Mouse (Mus musculus) CH12F3 (cell line): ENCODE measurements around the gene Lrig1.
"Not testable (repeated sequence)": the region's sequence is repeated elsewhere in the genome, so short reads cannot be mapped to it uniquely, and the experiment has no call there.

ENCODE experiments used
- in situ Hi-C: fragments of 300-500 bp; cut with MboI; formaldehyde crosslinking; loops from 2 replicates; pipeline ENCODE4 v1.14.3; 2020; ENCODE audit warnings: low sequenced_read_pairs

Lrig1 gene

GRCm38 (mm10) chr6:94592243-94592642 lies 107.7 kb downstream of the Lrig1 start:
- in situ Hi-C loops, result no loop called here

DNA sequence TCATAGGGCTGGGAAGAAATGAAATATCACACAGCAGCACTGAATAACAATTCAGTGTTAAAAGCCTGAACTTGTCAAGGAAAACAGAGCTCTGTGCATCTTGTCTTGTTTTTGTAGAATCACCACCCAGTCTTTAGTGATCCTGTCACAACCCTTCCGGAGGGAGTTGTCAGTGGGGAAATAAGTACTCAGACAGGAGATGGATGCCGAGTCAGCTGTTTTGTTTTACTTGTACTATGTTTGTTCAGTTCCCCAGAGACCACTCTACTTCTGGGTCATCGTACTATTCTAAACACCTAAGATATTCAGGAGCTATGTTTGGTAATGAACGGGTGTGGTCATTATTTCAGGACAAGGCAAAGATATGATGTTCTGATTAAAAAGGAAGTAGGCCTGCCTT lies 111.6 kb downstream of the Lrig1 start:
- in situ Hi-C loops, result no loop called here

DNA sequence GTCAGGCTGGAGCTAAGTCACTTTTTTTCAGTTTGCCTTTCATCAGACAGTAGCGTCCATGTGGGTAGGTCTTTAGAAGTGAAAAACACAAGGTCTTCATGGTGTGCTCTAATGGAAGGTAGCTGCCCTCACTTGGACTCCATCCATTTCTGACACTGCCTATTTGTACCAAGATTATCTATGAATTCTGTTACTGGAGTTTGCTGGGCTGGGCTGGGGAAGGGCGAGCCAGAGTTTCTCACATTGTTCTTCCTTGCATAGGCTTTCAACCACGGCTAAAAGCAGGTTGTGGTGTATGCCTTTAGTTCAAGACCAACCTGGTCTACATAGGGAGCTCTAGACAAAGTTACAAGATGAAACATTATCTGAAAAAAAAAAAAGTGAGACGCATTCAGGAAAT lies 115.0 kb downstream of the Lrig1 start:
- in situ Hi-C loops, result no loop called here

- in situ Hi-C loops, result no loop called here
Measured at GRCm38 (mm10) chr6:94584147-94584695, 115.7 kb downstream of the Lrig1 start.

DNA sequence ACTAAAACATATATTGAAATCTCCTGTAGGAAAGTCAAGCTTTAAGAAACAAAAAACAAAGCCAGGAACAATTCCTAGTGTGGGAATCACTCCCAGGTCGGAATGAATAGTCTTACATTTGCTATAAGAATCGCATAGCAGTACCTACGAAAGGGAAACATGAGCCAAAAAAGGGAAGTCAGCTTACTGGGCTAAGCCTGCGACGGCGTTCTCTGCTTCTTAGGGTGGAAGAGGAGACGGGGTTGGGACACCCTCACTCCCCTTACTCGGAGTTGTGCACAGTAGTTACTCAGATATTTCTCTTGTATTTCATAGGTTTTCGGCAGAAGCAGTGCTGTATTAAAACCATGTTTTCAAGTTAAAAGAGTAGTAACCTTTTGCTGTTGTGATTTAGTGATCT lies 117.9 kb downstream of the Lrig1 start:
- in situ Hi-C loops, result no loop called here

DNA sequence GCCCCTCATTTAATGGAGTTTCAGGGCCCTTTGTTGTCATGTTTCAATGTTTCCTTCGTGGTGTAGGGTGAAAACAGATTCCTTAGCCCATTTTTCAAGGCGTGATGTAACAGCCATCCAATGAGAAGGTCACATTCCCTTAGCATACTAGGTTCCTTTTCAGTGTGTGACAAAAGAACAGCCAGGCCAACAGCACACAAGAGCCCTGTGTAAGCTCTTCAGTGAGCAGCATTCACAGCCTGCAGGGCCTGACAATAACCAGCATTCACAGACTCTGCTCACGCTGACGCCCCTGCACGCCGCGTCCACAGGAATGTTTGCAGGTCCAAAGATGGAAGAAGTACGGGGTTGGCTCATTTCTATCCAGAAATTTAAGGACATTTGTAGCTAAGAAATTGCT lies 122.0 kb downstream of the Lrig1 start:
- in situ Hi-C loops, result no loop called here

DNA sequence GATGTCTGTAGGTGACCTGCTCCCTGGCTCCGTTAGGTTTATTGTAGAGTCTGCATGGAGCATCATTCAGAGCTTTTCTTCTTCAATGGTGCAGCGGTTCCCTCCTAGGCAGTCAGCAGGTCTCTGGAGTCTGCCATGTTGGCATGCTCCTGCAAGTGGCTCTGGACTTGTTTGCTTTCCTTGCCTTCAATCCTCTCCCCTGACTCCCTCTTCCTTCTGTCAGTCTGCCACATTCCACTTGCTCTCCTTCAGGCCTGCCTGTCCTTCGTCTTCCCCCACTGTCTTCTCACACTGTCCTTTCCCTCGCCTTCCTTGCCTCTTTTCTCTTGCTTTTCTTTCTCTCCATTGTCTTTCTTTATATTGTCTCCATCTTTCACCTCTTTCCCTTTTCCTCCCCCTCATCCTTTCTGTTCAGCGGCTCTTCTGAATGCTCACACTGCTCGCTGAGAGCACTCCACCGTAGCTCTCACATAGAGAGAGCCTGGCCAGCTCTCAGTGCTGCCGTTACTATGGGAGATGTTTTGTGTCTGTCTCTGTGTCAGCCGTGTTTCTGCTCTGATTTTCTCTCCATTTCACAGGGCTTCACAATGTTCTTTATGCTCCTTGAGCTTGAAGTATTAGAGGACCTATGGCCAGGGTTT lies 124.3 kb downstream of the Lrig1 start:
- in situ Hi-C loops, result no loop called here

DNA sequence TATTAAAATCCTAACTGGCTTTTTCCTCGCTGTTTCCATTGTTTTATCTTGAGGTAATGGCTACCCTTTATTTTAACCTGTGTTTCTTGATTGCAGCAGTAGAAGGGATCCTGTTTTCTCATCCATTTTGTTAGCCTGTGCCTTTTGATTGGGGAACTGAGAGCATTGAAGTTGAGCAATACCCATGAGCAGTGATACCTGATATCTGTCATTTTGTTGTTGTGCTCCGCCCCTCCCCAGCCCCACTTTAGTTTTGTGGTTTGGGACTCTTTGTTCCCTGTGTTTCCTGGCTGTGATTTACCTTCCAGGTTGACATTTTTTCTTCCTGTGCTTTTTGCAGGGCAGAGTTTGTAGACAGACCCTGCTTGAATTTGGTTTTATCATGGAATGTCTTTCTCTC lies 131.9 kb downstream of the Lrig1 start:
- in situ Hi-C loops, result no loop called here

- in situ Hi-C loops, result no loop called here
Measured at GRCm38 (mm10) chr6:94565766-94566165, 134.2 kb downstream of the Lrig1 start.

DNA sequence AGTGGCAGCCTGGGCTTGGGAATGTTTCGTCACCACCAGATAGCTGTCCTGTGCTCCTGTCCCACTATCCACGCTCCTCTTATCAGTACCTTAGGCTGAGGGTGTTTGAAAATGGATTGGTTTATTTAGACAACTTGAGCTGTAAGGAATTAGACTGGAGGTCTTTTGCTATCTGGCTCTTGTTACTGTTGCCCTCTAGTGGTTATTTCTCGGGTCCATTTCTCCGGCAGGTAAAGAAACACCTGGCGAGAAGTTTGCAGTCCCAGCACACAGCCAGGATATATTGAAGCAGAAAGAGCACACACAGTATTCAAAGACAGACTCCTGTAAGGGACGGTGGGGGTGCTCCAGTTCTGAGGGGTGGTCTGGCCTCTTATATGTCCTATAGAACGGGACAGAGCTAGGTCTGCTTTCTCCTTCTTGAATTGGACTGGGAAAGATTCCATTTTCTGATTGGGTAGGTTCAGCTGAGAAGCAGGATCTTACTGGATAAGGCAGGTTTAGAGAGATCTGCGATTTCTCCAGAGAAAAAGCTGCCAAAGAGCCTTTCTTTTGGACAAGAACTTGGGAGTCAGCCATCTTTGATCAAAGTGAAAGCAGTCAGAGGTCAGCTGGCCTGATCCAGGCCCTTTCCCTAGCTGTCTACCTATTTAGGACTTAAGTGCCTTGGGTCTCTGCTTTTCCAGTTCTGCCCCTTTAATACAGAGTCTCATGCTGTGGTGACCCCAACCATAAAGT lies 136.6 kb downstream of the Lrig1 start:
- in situ Hi-C loops, result no loop called here

GRCm38 (mm10) chr6:94561346-94561745 lies 138.6 kb downstream of the Lrig1 start:
- in situ Hi-C loops, result no loop called here

DNA sequence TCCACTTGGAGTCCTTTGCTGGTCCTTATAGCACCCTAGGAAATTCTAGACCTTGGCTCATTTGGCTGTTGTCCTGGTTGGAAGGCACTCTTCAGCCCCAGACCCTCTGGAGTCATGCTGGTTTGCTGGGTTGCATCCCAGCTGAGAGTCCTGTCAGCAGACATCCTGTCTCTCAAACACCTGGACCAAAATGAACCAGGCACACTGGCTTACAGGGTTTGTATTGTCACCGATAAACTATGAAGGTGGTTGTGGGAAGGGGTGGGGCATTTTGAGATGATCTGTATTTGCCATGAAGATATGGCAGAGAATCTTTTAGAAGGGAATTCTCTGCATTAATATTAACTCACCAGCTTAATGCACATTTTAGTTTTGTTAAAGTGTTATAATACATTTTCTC lies 139.1 kb downstream of the Lrig1 start:
- in situ Hi-C loops, result no loop called here

DNA sequence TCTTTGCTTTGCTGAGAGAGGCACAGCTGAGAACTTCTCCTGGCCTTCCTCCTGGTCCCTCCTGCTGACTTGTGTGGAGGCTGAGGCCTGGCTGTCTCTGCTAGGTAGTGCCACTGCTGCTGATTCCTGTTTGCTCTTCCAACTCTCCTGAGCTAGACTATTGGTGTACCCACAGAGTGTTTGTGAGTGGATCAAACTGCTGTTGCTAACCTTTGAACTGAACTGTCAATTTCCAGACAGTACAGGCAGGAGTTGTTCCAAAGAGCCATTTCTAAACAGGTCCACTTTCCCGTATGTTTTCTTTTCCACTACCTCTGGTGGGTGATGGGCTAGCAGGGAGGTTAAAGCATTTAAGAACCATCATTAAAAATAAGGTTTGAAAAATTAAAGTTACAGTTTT lies 141.4 kb downstream of the Lrig1 start:
- in situ Hi-C loops, result not testable (repeated sequence)
